ENCODE assay signal across 10 mouse cellular contexts in genomic region chr17:63404968-63405367, GRCm38 (mm10).
DNase-seq lines count a peak whose midpoint lies in the region; ATAC-seq and TF ChIP-seq lines count a peak whose summit lies in the region.
"Had no signal": no experiment of that assay in that cellular context is flagged by ENCODE, and none has a peak within 500 bp of the region (broad histone marks: within the 10 kb centered on the region; RNA-seq: fewer than 3 reads in every experiment).

No protein-coding gene starts in this region.

- no peaks in the 10 kb centered on the region for H3K27me3 ChIP-seq in embryonic facial prominence, embryonic 14.5 days (replicated peaks; ENCODE audit: control insufficient read depth, insufficient read depth, low read length)
- no peaks in the 10 kb centered on the region for H3K27me3 ChIP-seq in embryonic facial prominence, embryonic 10.5 days (replicated peaks; ENCODE audit: low read depth, poor library complexity, severe bottlenecking)
- H3K27me3 ChIP-seq in intestine, postnatal 0 days (replicated peaks; ENCODE audit: control insufficient read depth, insufficient read depth, low read length) = no peaks in the 10 kb centered on the region

- H3K4me3 ChIP-seq in embryonic facial prominence, embryonic 14.5 days (ENCODE audit: low read depth, low read length) = no peak overlapping the region
- no peak overlapping the region for H3K4me3 ChIP-seq in embryonic facial prominence, embryonic 10.5 days
- no peak overlapping the region for H3K4me3 ChIP-seq in intestine, postnatal 0 days (ENCODE audit: low read depth, low read length)
- H3K4me3 ChIP-seq: hindbrain, embryonic 10.5 days; myocyte had no signal

- peaks cover 27% of the 10 kb centered on the region for H3K4me1 ChIP-seq in embryonic facial prominence, embryonic 14.5 days (ENCODE audit: control insufficient read depth, insufficient read depth, low read length)
- peaks cover 27% of the 10 kb centered on the region for H3K4me1 ChIP-seq in embryonic facial prominence, embryonic 10.5 days
- H3K4me1 ChIP-seq in intestine, postnatal 0 days (replicated peaks; ENCODE audit: control insufficient read depth, insufficient read depth, low read length) = peaks cover 15% of the 10 kb centered on the region; the same call in 1 of the 2 replicates

- peak; percentile 45 for DNase-seq in embryonic facial prominence, embryonic 14.5 days (ENCODE audit: low spot score)
- no peak for DNase-seq in embryonic facial prominence, embryonic 10.5 days (ENCODE audit: low spot score)
- DNase-seq in left cerebral cortex, postnatal 4 days = peak; percentile 56
- DNase-seq in left cerebral cortex, postnatal 10 days (ENCODE audit: extremely low spot score in 1 of 2, low spot score in 2 of 2) = no peak
- peak; percentile 41 to 57 for DNase-seq in cerebellum, postnatal 10 days
- DNase-seq in kidney, postnatal 36 days = peak; percentile 82 to 84
- no peak for DNase-seq in embryo, embryonic 9.5 days (ENCODE audit: extremely low spot score)

- intact Hi-C loops in left cerebral cortex, postnatal 4 days (cut with DNase I) = no loop called here
- intact Hi-C loops in left cerebral cortex, postnatal 10 days (cut with DNase I) = no loop called here

- H3K4me2 ChIP-seq in embryonic facial prominence, embryonic 14.5 days (ENCODE audit: low read depth, low read length) = no peak overlapping the region
- H3K4me2 ChIP-seq in intestine, postnatal 0 days (replicated peaks; ENCODE audit: low read depth) = no peak overlapping the region

- no peak overlapping the region for H3K27ac ChIP-seq in embryonic facial prominence, embryonic 14.5 days (replicated peaks; ENCODE audit: low read depth, low read length)
- no peak overlapping the region for H3K27ac ChIP-seq in embryonic facial prominence, embryonic 10.5 days (replicated peaks)
- H3K27ac ChIP-seq in intestine, postnatal 0 days (ENCODE audit: low read depth, low read length) = no peak overlapping the region
- H3K27ac ChIP-seq: hindbrain, embryonic 10.5 days had no signal

- no peak for ATAC-seq in embryonic facial prominence, embryonic 14.5 days (ENCODE audit: low read depth)
- no peak for ATAC-seq in intestine, postnatal 0 days

- 37% methylated on average over 2 of the region's 2 CpGs for WGBS in embryonic facial prominence, embryonic 14.5 days
- 86% methylated on average over 2 of the region's 2 CpGs for WGBS in embryonic facial prominence, embryonic 10.5 days
- whole genome bisulfite sequencing in intestine, postnatal 0 days = 75% methylated on average over 2 of the region's 2 CpGs

- no peak overlapping the region for H3K9ac ChIP-seq in embryonic facial prominence, embryonic 14.5 days (ENCODE audit: low read depth, low read length)
- H3K9ac ChIP-seq in intestine, postnatal 0 days (ENCODE audit: low read depth, low read length) = no peak overlapping the region

- H3K36me3 ChIP-seq in embryonic facial prominence, embryonic 14.5 days (ENCODE audit: control insufficient read depth, insufficient read depth, low read length) = no peaks in the 10 kb centered on the region
- no peaks in the 10 kb centered on the region for H3K36me3 ChIP-seq in embryonic facial prominence, embryonic 10.5 days (replicated peaks)
- H3K36me3 ChIP-seq in intestine, postnatal 0 days (ENCODE audit: control insufficient read depth, insufficient read depth) = no peaks in the 10 kb centered on the region
- H3K36me3 ChIP-seq: hindbrain, embryonic 10.5 days had no signal

- no peak for TF ChIP-seq CTCF in intestine, postnatal 0 days (IDR thresholded peaks at IDR 0.05; ENCODE audit: low read depth)

- H3K9me3 ChIP-seq in embryonic facial prominence, embryonic 14.5 days (ENCODE audit: control insufficient read depth, low read length) = no peaks in the 10 kb centered on the region
- no peaks in the 10 kb centered on the region for H3K9me3 ChIP-seq in embryonic facial prominence, embryonic 10.5 days
- no peaks in the 10 kb centered on the region for H3K9me3 ChIP-seq in intestine, postnatal 0 days (ENCODE audit: control insufficient read depth)
- H3K9me3 ChIP-seq: hindbrain, embryonic 10.5 days had no signal

Comparison
In these comparisons a context has a peak if more than half of its experiments do, and no peak if none do; other contexts are left out.
1. DNase-seq: peak in embryonic facial prominence, embryonic 14.5 days (single experiment), left cerebral cortex, postnatal 4 days (single experiment), cerebellum, postnatal 10 days (2 of 2) and kidney, postnatal 36 days (2 of 2); none in embryonic facial prominence, embryonic 10.5 days (single experiment), left cerebral cortex, postnatal 10 days (0 of 2) and embryo, embryonic 9.5 days (single experiment).